Mouse (Mus musculus) layer of hippocampus, adult 11-12 months (tissue): ENCODE results near the gene Mon1b.

Experiments used
- DNase-seq: peaks from one replicate; pipeline ENCODE4 v3.0.0; 2022; ENCODE audit warnings: low spot score

Mon1b gene

DNA sequence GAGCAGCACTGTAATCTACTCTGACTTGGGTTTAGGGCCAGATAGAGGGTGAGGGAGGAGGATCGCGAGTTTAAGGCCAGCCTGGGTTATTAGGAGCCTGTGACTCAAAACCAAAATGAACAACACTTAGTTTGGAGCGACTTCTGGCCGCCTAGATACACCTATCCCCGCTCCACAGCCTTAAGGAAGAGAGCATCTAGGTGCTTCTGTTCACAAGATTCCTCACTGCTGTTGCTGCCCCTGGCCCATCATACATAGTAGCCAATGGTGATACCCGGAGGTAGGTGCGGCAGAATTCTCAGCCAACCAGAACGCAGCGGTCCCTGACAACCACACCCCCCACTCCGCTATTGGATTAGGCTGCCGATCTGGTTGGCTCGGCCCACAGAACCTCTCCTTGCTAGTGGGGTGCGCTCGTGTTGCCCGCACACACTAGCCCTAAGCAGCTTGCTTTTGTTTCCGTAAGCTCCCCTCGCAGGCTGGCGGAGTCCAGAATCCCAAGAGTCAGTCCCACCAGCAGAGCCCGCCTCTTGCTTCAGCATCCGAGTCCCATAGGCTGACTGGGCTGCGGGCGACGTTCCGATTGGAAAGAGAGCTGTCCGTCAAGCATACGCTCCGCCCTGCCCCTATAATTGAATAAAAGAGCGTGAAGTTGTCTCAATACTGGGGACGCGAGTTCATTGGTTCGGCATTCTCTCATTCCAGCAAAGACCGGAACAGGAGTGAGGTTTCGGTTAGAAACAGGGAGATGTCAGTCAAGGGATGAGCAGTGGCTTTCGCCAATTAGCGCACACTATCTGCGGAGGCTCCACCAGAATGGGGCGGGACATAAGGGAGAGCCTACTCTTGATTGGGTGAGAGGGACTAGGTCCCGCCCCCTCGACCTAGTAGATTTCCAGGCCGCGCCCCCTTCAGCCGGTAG is at the start of gene Mon1b:
TSS of gene Mon1b (plus strand) at position 918 of the 922 bp plus-strand sequence.
- DNase-seq, result peak; percentile 99

DNA sequence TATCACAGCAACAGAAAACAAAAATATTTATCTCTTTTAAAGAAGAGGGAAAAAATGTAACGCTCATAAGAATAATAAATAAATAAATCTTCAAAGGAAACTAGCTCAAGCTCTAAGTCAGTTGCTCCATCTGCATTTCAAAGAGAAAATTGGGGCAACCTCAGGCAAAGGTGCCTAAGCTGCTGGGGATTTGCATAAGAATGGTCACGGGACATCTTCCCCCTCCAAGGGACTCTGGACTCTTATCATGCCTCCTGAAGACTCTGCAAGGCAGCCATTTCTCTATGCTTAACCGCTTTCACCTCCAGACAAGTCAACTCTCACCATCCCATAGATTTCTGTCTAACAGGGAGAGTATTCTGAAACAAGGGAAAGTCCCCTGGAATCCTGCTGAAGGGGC is 37.0 kb upstream of the Mon1b start:
- no peak for DNase-seq

DNA sequence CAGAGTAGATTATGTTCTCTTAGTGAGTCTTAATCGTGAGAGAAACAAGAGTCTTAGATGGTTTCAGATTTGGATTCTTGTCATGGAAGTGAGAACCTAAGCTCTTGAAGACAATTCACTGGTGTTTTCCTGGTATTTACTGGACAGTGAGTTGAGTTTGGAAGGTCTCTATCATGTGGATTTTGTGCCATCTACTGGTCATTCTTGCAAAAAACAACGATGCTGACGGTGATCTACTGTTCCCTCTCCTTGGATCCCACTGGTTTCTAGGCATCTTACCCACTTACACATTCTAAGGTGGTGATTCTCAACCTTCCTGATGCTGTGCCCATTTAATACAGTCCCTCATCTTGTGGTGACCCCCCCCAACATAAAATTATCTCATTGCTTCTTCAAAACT is 2.8 kb upstream of the Mon1b start:
- peak; percentile 74 for DNase-seq

DNA sequence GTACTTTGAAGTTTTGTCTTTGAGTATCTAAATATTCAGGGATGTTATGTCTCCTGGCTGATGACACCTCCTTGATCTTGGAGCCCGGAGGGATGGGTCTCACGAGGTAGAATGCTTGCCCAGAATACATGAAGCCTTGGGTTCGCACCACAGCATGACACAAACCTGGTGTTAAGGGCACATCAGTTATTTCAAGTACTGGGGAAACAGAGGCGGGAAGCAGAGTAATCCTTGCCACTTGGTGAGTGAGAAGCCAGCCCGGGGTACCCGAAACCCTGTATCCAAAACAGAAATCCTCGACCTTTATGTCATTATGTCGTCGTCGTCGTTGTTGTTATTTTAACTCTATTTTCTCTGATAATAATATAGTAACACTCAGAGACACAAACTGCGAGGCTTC is 1.2 kb upstream of the Mon1b start:
- DNase-seq, result no peak

DNA sequence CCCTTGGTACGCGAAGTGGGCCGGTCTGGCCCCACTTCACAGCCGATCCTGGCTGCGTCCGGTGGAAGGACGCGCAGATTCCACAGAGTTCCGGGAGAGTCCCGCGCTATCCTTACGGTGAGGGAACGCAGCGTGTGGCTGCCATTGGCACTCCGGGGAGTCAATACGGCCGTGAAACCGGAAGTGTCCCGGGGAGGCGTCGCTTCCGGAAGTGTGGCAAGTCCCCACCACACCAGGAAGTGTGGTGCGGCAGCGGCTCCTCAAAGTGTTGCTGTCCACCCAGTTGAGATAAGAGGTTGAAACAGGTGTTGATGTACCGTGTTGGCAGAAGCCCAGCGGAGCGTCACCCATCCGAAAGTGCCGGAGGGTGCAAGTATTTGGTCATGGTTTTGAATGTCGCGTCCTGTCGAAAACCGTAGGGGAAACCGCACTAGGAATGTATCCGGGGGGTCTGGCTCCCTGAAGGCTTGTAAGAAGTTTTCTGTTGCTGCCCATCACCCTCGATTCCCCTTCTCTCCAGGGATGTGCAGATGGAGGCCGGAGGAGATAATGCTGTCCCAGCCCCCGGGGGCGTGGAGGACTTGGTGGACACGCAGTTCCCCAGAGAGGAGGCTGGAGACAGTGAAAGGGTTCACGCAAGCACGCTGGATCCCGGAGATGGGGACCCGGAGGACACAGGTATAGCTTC is 349 bp downstream of the Mon1b start:
- DNase-seq, result no peak

DNA sequence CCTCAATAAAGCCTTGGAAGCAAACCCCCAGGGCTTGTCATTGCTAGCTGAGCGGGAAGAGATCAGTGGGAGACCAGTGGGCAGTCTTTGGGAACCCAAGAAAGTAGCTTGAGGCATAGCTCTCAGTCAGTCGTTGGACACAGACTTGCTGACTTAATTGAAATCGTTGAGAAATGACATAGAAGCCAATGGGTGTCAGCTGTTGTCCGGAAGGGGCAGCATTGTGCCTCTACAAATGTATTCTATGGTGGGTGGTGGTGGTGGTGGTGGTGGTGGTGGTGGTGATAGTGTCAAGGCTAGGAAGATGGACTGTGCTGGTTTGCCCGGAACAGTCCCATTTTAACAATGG is 867 bp downstream of the Mon1b start:
- no peak for DNase-seq

DNA sequence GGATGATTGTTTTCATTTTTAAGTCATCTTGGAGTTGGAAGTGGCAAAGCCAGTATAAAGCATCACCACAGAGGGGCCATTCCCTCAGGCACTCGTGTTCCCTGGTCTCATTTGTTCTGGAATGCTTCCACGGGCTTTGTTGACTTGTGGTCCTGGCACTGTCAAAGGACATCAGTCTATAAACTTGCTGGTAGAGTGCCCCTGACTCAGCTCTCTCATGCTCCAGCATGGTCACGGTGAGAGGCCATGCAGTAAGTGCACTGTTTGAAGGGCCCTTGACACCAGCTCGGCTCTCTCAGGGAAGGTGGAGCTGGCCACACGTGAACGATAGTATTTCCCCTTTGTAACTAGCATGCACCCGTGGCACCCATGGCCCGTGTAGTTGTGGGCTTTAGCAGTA is 5.0 kb downstream of the Mon1b start:
- no peak for DNase-seq

DNA sequence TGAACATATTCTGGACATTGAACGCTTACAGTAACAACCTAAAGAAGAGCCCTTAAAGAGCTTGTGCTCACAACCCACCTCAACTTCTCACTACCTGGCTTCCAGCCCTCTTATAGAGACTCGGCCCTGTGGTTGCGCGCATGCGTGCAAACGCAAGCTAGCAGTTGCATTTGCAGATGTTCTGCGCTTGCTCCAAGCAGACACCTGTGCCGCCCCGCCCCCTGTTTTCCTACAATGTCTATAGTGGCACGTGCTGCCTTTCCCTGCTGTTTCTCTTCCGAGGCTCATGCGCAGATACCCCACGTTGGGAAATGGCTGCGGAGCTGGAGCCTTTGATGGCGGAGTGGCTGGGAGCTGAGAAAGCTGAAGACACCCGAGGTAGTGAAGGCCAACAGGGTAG is 7.5 kb downstream of the Mon1b start, which contains the start of gene Syce1l:
TSS of gene Syce1l (plus strand) at position 288 of the 400 bp plus-strand sequence.
- no peak for DNase-seq

DNA sequence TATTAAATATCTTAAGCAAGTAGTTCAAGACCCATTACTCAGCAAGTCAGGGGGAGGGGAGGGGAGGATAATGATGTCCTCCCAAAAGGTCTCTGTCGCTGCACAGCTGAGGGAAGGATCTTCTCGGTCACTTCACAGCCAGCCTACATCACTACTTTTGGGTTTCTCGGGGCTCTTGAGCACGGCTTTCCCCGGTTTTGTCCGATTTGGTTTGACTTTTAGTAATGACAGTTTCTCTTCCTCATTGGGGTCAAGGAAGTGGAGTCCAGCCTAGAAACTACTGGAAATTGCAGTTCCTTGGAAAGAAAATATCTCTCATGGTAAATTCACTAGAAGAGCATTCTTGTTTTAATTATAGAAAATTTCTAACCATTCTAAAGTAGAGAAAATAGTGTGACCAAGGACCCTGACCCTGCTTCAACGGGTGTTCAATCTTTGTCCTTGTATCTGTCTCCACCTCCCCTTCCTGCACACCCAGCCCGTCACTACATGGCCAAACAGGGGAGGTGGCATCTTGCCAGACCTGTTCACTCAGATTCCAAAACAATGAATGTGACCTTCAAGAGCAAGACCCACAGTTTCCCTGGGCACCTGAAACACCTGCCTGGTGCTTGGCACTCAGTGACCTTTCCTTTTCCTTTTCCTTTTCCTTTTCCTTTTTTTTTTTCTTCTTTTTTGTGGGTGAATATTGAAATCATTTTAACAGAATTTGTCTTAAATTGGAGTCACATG is 8.3 kb downstream of the Mon1b start:
- DNase-seq, result no peak

DNA sequence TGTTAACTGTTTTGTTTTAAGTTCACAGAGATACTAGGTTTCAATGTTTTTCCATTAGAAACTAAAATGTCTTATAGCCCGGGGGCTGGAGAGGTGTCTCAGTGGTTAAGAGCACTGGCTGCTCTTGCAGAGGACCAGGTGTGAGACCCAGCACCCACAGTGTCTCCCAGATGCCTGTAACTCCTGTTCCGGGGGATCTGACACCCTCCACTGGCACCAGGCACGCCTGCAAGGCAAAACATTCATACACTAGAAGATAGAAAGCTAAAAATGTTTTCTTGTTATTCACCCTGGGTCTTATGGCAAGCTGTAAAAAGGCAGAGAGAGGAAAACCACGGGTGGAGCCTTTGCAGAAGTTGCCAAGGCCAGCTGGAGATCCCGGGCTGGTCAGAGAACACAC is 9.8 kb downstream of the Mon1b start:
- no peak for DNase-seq

DNA sequence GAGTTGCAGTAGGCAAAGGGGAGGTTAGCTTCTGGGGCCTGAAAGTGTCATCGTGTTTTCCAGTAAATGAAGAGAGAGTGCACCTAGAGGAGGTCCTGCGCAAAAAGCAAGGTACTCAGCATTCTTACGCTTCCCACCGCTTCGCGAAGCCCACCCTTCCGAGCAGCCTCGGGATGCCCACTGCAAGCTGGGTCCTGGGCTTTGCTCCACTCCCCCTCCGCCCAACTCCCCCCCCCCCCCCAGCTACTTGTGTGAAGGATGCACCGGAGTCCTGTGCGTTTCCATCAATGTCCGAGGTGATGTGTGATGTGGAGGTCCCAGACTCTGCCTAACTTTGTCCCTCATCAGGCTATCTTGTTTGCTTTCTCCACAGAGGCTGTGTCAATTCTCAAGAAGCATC is 17.1 kb downstream of the Mon1b start:
- no peak for DNase-seq

DNA sequence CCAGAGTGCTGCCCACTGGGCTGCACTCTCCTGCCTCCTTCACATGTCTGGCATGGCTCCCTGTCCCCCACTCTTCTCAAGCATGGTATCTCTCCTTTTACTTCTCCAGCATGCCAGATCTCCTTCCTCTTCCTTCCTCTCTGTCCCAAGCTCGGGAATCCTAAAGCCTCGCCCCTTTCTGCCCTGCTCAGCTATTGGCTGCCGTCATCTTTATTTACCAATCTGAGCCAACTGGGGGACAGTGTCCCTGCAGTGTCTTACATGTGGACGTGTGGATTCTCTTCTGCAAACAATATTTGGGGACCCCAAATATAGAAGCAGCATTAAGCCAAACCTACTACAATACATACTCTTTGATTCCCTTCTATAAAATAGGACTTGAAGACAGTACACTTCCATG is 17.8 kb downstream of the Mon1b start:
- no peak for DNase-seq

DNA sequence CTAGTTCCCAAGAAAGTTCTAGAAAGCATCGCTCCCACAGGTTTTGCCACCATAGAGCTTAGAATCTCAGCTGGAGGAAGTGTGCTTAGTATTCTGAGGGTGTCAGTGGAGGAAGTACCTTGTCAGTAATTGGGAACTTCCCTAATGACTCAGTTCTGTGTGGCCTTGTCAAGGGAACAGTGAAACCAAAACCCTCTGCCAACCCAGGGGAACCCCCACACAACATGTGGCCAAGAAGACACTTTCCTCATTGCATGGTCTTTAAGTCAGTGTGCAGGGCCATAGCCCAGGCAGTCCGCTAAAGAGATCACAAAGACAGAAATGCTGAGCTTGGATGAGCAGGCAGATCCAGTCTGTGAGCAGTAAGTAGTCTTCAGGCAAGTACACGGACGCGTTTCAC is 20.8 kb downstream of the Mon1b start:
- DNase-seq, result no peak

DNA sequence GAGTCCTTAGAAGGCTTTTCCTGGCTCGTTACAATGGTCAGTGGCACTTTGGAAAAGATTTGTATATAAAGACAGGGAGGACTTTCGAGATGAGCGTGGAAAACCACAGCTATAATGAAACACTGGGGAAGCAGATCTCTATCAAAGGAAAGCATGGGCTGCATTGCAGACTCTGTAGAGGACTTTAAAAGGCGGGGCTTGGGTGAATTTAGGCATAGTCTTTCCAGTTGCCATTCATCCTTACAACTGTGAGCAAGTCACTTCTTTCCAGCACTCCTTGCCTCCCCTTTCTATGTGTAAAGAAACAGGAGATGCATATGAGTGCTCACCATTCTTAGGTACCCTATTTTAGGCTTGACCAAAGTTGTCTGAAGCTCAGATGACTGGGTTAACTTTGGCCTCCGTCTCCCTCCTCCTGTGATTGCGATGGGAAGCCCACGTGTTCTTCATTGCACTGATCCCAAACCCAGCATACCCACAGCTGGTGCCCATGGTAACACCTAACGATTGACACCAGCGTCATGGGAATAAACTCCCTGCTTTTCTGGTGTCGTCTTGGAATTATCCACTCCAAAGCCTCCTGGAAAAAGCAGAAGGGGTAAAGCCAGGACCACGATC is 21.4 kb downstream of the Mon1b start:
- no peak for DNase-seq

DNA sequence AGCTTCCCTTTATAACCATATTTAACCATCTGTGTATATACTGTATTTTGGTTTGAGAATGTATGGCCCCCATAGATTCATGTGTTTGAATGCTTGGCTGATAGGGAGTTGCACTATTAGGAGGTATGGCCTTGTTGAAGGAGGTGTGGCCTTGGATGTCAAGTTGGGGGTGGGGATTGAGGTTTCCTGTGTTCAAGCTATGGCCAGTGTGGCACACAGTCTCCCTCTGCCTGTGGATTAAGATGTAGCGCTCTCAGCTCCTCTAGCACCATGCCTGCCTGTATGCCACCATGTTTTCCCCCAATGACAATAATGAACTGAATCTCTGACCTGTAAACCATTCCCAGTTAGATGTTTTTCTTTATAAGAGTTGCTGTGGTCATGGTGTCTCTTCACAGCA is 24.7 kb downstream of the Mon1b start:
- no peak for DNase-seq

DNA sequence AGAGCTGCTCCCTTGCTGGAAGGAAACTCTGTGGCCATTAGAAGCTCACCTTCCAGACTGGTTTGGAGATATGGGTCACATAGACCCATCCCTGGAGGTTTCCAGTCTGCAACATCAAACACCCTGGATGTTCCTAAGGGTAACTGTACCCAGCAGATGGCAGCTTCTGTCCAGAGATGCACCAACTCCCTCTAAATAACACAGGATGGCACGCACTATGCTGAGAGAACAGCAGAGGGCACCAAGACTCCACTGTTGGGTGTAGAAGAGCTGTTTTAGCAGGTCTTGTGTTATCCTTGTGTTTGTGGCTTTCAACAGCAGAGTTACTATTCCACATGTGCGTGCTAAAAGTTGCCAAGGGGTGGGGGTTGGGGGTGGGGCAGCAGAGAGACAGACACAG is 29.2 kb downstream of the Mon1b start:
- DNase-seq, result peak; percentile 90

DNA sequence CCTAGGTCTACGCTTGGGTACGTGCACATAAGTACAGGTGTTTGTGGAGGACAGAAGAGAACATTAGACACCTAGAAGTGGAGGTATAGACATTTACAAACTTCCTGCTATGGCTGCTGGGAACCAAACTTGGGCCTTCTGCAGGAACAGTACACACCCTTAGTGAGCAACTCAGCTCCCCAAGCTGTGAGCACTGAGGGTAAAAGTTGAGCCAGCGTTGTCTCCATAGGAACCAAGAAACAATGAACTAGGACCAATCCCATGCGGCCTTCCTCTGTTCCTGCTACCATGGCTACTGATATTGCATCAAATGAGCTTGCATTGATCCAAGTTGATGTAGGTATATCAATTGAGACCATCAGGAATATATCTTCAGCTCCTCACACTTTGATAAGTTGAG is 29.6 kb downstream of the Mon1b start:
- no peak for DNase-seq

DNA sequence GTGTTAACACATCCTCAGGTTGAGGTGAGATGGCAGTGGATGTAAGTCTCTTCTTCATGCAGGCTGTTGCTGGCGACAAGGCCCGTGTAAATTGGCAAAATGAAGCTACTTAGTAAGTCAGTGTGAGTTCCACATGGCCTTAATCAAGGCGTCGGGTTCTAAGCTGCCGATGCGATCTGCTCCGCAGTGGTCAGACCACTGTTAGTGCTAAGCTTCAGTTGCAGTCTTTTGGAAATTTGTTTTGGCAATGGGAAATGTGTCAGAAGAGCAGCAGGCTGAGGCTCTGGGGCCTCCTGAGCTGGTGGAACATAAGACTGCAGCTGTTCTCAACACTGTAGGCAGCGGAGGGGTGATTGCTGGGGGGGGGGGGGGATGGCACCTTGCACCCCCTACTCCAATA is 30.6 kb downstream of the Mon1b start:
- no peak for DNase-seq

DNA sequence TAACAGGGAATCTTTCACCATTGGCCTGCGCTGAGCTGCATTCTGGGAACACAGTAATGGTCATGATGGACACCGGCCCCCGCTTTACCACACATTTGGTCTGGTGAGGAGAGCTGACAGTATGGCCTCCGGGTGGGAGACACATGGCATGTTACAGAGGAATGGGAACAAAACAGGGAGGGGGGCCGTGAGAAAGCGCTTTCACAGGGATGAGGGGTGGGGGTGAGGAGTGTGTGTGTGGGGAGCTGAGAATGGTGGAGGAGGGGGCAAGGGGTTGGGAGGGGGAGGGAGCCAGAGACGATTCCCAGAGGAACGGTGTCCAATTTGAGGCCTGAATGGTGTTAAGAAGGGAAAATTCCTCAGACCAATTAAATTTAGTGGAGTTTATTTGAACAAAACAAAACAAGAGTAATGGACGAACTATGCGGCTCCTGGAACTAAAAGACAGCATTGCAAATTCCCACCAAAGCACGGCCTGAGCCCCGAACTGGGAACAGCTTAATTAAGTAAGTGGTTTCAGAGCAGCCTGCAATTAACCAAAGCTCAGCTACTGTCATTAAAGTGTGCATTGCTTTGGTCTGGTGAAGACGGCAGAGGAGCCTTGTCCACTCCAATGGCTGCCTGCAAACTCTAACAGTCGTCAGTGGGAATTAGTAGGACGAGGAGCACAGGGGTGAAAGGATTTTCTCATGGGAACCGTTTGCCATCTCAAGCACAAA is 31.5 kb downstream of the Mon1b start:
- no peak for DNase-seq

DNA sequence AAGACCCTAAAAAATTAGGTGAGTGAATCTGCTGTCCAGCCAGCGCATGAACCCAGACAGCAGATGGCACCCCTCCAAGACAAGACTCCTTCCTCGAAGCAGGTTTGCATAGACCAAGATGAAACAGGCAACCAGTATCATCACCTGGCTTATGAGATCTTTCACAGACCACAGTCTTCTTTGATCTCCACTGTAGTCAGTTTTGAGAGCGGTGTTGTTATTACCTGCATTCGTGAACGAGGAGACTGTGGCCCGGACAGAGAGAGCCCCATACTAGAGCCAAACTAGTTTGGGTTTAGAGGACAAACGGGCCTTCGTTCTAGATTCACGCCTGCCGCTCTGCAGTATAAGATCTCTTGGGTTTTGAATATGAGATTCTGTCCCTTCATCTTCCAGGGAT is 34.5 kb downstream of the Mon1b start:
- no peak for DNase-seq

DNA sequence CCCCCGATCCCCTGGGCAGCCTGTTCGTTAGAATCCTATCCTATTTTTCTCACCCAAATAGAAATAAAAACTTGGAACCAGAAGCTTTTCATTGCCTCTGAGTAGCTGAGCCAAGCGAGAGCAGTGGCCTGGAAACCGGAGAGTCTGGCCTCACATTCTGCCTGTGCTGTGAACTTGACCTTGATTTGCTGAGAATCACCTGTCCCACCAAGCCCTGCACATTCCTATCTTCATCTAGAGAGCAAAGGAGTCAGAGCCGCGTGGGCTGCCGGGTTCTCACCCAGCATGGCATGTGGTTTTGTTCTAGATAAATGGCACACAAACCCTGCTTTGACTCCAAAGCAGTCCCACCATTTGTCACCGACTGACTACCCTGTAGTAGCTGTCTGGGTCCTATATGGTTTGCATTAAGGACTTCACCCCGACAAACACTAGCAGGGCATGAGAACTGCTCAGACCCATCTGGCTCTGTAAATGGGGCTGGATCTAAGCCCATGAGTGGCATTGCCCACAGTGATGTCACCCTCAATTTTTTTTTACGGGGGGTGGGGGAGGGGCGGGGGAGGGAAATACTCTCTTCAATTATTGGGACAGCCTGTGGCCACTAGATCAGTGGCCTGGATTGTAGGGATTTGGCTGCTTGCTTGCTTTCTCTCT is 37.3 kb downstream of the Mon1b start:
- DNase-seq, result no peak
